Mouse (Mus musculus) C2C12 (cell line): ENCODE results near the gene Gm4858. TPM values are rescaled to one million over a fixed set of nuclear protein-coding genes. Genes with fewer than 3 reads are reported as not detected.
"Not testable (repeated sequence)": the region's sequence is repeated elsewhere in the genome, so short reads cannot be mapped to it uniquely, and the experiment has no call there.

Source experiments
- H3K27me3 ChIP-seq: one replicate; pipeline ENCODE4 v1.6.1; 2011; ENCODE audit not compliant: control insufficient read depth, insufficient read depth, insufficient read length
- H3K36me3 ChIP-seq: one replicate; pipeline ENCODE4 v1.6.1; 2011; ENCODE audit not compliant: control insufficient read depth, insufficient read depth
- H3K4me3 ChIP-seq: one replicate; pipeline ENCODE4 v1.5.1; 2011; ENCODE audit warnings: mild to moderate bottlenecking, control low read depth; ENCODE audit not compliant: poor library complexity, insufficient read depth, severe bottlenecking
- H3K79me2 ChIP-seq: one replicate; pipeline ENCODE4 v1.6.1; 2011; ENCODE audit not compliant: control insufficient read depth, insufficient read depth
- H3K79me3 ChIP-seq: one replicate; pipeline ENCODE4 v1.6.1; 2011; ENCODE audit warnings: low read depth, control low read depth
- H3ac ChIP-seq: one replicate; pipeline ENCODE3; 2011; ENCODE audit warnings: low read depth; ENCODE audit not compliant: control insufficient read depth, insufficient read length
- CEBPB ChIP-seq: IDR thresholded peaks from one replicate; pipeline ENCODE4 v1.6.1; 2011; ENCODE audit warnings: low read depth, mild to moderate bottlenecking, control low read depth, moderate library complexity
- CTCF ChIP-seq: IDR thresholded peaks from one replicate; pipeline ENCODE4 v1.5.1; 2011; ENCODE audit not compliant: control insufficient read depth, insufficient read depth, insufficient read length
- FOSL1 ChIP-seq: IDR thresholded peaks from one replicate; pipeline ENCODE4 v1.8.0; 2011; ENCODE audit warnings: mild to moderate bottlenecking, low read length; ENCODE audit not compliant: poor library complexity, insufficient read depth, severe bottlenecking
- MAX ChIP-seq: IDR thresholded peaks from one replicate; pipeline ENCODE4 v1.6.1; 2011; ENCODE audit warnings: mild to moderate bottlenecking, control low read depth
- MYOD1 ChIP-seq: IDR thresholded peaks from one replicate; pipeline ENCODE4 v1.6.1; 2011; ENCODE audit warnings: low read depth; ENCODE audit not compliant: control insufficient read depth, insufficient read length
- MYOG ChIP-seq: IDR thresholded peaks from one replicate; pipeline ENCODE4 v1.6.1; 2011; ENCODE audit not compliant: control insufficient read depth, insufficient read length; ENCODE audit errors: extremely low read depth
- USF1 ChIP-seq: IDR thresholded peaks from one replicate; pipeline ENCODE4 v1.6.1; 2011; ENCODE audit warnings: low read depth, mild to moderate bottlenecking, control low read depth, moderate library complexity
- polyA plus RNA-seq: library from polyadenylated mRNA; unstranded; fragments of >200 nt; fragmentation: generic; extraction: Trizol; gene quantifications from one replicate; pipeline ENCODE4 v1.2.1, GENCODE M21; 2012; ENCODE audit warnings: missing spikeins

The Gm4858 gene
- polyA plus RNA-seq, 1 experiment: 0.09 TPM

GRCm38 (mm10) chr3:93050182-93050581, 18.4 kb upstream of the Gm4858 start:
- no peaks in the 10 kb centered on the region for H3K27me3 ChIP-seq
- no peak overlapping the region for H3K4me3 ChIP-seq
- no peaks in the 10 kb centered on the region for H3K79me3 ChIP-seq
- H3ac ChIP-seq: no peak overlapping the region
- H3K36me3 ChIP-seq: no peaks in the 10 kb centered on the region
- H3K79me2 ChIP-seq: no peaks in the 10 kb centered on the region
- no peak for TF ChIP-seq CTCF
- TF ChIP-seq FOSL1: no peak
- TF ChIP-seq MYOG: no peak
- TF ChIP-seq USF1: no peak
- no peak for TF ChIP-seq MAX
- TF ChIP-seq CEBPB: no peak

- Histone ChIP-seq H3K4me3 (no peak overlapping the region), H3K79me3 (no peaks in the 10 kb centered on the region), H3K79me2 (no peaks in the 10 kb centered on the region), H3K36me3 (no peaks in the 10 kb centered on the region), H3K27me3 (no peaks in the 10 kb centered on the region), H3ac (no peak overlapping the region)
- TF ChIP-seq FOSL1: no peak
Observed at GRCm38 (mm10) chr3:93052826-93053474, 15.7 kb upstream of the Gm4858 start.

- TF ChIP-seq MYOD1: no peak
- TF ChIP-seq CEBPB: no peak
- no peak for TF ChIP-seq FOSL1
- TF ChIP-seq MYOG: no peak
- TF ChIP-seq CTCF: no peak
- no peak for TF ChIP-seq MAX
- no peak for TF ChIP-seq USF1
- Histone ChIP-seq H3K79me3 (no peaks in the 10 kb centered on the region), H3K4me3 (no peak overlapping the region), H3ac (no peak overlapping the region), H3K79me2 (no peaks in the 10 kb centered on the region), H3K36me3 (no peaks in the 10 kb centered on the region), H3K27me3 (no peaks in the 10 kb centered on the region)
Observed at GRCm38 (mm10) chr3:93086631-93087030, 18.0 kb downstream of the Gm4858 start.

- not testable (repeated sequence) for H3K36me3 ChIP-seq, H3K79me3 ChIP-seq, H3K27me3 ChIP-seq, H3ac ChIP-seq, H3K4me3 ChIP-seq, H3K79me2 ChIP-seq
Observed at GRCm38 (mm10) chr3:93093581-93093980, 25.0 kb downstream of the Gm4858 start.

- Histone ChIP-seq H3K79me2 (no peaks in the 10 kb centered on the region), H3K79me3 (no peaks in the 10 kb centered on the region), H3ac (no peak overlapping the region), H3K36me3 (no peaks in the 10 kb centered on the region), H3K4me3 (no peak overlapping the region), H3K27me3 (no peaks in the 10 kb centered on the region)
- TF ChIP-seq FOSL1: no peak
- no peak for TF ChIP-seq MYOD1
- TF ChIP-seq CTCF: no peak
- no peak for TF ChIP-seq MAX
- TF ChIP-seq CEBPB: no peak
- no peak for TF ChIP-seq MYOG
- TF ChIP-seq USF1: no peak
Observed at GRCm38 (mm10) chr3:93096447-93096846, 27.8 kb downstream of the Gm4858 start.

- H3K79me2 ChIP-seq: no peaks in the 10 kb centered on the region
- H3K36me3 ChIP-seq: no peaks in the 10 kb centered on the region
- H3K79me3 ChIP-seq: no peaks in the 10 kb centered on the region
- H3K27me3 ChIP-seq: no peaks in the 10 kb centered on the region
- no peak overlapping the region for H3K4me3 ChIP-seq
- no peak overlapping the region for H3ac ChIP-seq
- TF ChIP-seq MAX (no peak), CEBPB (no peak), MYOD1 (no peak), MYOG (no peak), FOSL1 (no peak), USF1 (no peak), CTCF (no peak)
Observed at GRCm38 (mm10) chr3:93111668-93112067, 43.0 kb downstream of the Gm4858 start.
